Mouse (Mus musculus): ENCODE results near the gene Esr2. TPM values are rescaled to one million over a fixed set of nuclear protein-coding genes. Genes with fewer than 3 reads are reported as not detected.
A peak's percentile ranks its signal among the peaks of the same experiment; 100 is the strongest.
"Not testable (repeated sequence)": the region's sequence is repeated elsewhere in the genome, so short reads cannot be mapped to it uniquely, and the experiment has no call there.

Esr2 gene
- polyA plus RNA-seq, 1 experiment from 2014 or later: 0.20 TPM

DNA sequence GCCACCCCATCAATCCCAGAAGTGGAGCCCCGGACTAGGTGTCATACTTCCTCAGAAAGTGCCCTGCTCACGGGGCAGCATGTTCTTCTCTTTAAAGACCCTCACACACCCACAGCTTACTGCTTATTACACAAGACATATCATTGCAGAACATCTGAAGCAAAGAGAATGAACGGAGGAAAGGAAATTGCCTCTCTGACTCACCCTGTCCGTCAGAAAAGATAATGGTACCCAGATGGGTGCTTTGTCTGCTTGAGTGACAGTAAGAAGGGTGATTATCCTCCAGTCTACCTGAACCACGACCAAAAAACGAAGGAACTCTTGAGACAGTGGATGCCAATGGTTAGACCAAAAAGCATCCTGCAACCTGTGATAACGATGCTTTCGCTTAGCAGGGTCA is 4.4 kb upstream of the Esr2 start:
- no peaks in the 10 kb centered on the region for H3K9me3 ChIP-seq (ENCODE audit: control insufficient read depth, low read length)
- H3K27ac ChIP-seq (replicated peaks; ENCODE audit: low read depth, low read length): no peak overlapping the region
- 72% methylated on average over 8 of the region's 8 CpGs for WGBS
- no peak overlapping the region for H3K4me2 ChIP-seq (ENCODE audit: low read depth, severe bottlenecking)
- no peak overlapping the region for H3K4me3 ChIP-seq (ENCODE audit: low read depth, low read length)
- no peaks in the 10 kb centered on the region for H3K27me3 ChIP-seq (ENCODE audit: control insufficient read depth, insufficient read depth, low read length)
- ATAC-seq (ENCODE audit: insufficient number of reproducible peaks, low FRiP score, low TSS enrichment, low read depth) (no peak), DNase-seq (ENCODE audit: low spot score) (no peak)
- no peaks in the 10 kb centered on the region for H3K36me3 ChIP-seq (ENCODE audit: control insufficient read depth, insufficient read depth, low read length)
- H3K9ac ChIP-seq (ENCODE audit: low read length): no peak overlapping the region
- no peaks in the 10 kb centered on the region for H3K4me1 ChIP-seq (ENCODE audit: control insufficient read depth, insufficient read depth, low read length)

- DNase-seq (ENCODE audit: low spot score): no peak
- H3K4me2 ChIP-seq (ENCODE audit: low read depth, severe bottlenecking): no peak overlapping the region
- H3K27me3 ChIP-seq (ENCODE audit: control insufficient read depth, insufficient read depth, low read length): no peaks in the 10 kb centered on the region
- no peaks in the 10 kb centered on the region for H3K36me3 ChIP-seq (ENCODE audit: control insufficient read depth, insufficient read depth, low read length)
- 71% methylated on average over 6 of the region's 6 CpGs for WGBS
- no peak overlapping the region for H3K4me3 ChIP-seq (ENCODE audit: low read depth, low read length)
- ATAC-seq (ENCODE audit: insufficient number of reproducible peaks, low FRiP score, low TSS enrichment, low read depth): no peak
- H3K4me1 ChIP-seq (ENCODE audit: control insufficient read depth, insufficient read depth, low read length): no peaks in the 10 kb centered on the region
- H3K9ac ChIP-seq (ENCODE audit: low read length): no peak overlapping the region
- H3K9me3 ChIP-seq (ENCODE audit: control insufficient read depth, low read length): no peaks in the 10 kb centered on the region
- no peak overlapping the region for H3K27ac ChIP-seq (replicated peaks; ENCODE audit: low read depth, low read length)
These were observed 3.4 kb upstream of the Esr2 start for GRCm38 (mm10) chr12:76180442-76180841.

DNA sequence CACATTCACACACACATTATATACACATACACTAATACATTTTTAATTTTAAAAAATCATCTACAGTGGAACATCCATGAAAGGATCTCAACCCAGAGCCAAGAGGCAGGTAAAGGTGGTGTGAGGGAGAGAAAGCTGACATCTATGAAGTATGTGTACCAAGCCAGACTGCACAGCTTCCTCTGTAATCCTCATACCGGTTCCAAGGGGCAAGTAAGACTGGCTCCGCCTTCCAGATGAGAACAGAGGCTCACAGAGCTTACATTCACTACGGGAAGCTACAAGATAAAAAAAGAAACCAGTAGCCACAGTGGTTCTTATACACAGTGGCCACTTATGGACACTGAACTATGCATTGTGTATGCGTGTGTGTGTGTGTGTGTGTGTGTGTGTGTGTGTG is 2.5 kb upstream of the Esr2 start:
- ATAC-seq (ENCODE audit: insufficient number of reproducible peaks, low FRiP score, low TSS enrichment, low read depth) (no peak), DNase-seq (ENCODE audit: low spot score) (no peak)
- no peaks in the 10 kb centered on the region for H3K27me3 ChIP-seq (ENCODE audit: control insufficient read depth, insufficient read depth, low read length)
- no peak overlapping the region for H3K4me3 ChIP-seq (ENCODE audit: low read depth, low read length)
- H3K9ac ChIP-seq (ENCODE audit: low read length): no peak overlapping the region
- H3K27ac ChIP-seq (replicated peaks; ENCODE audit: low read depth, low read length): no peak overlapping the region
- H3K4me2 ChIP-seq (ENCODE audit: low read depth, severe bottlenecking): no peak overlapping the region
- no peaks in the 10 kb centered on the region for H3K9me3 ChIP-seq (ENCODE audit: control insufficient read depth, low read length)
- H3K4me1 ChIP-seq (ENCODE audit: control insufficient read depth, insufficient read depth, low read length): no peaks in the 10 kb centered on the region
- no peaks in the 10 kb centered on the region for H3K36me3 ChIP-seq (ENCODE audit: control insufficient read depth, insufficient read depth, low read length)
- 68% methylated on average over 4 of the region's 4 CpGs for WGBS

DNA sequence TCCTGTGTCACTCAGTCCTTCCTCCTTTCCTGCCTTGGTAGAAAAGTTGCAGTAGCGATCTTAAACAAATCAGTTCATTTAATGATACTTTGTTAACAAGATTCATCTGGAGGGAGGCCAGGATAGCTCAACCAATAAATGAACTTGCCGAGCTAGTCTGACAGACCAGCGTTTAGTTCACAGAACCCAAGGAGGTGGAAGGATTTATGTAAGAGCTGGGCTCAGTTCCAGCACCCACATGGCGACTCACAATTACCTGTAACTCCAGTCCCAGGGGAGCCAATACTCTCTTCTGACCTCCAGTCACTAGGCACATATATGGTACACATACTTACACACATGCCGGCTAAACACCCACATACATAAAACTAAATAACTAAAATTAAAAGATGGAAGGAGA is 2.0 kb upstream of the Esr2 start:
- 69% methylated on average over 5 of the region's 5 CpGs for WGBS
- ATAC-seq (ENCODE audit: insufficient number of reproducible peaks, low FRiP score, low TSS enrichment, low read depth) (no peak), DNase-seq (ENCODE audit: low spot score) (no peak)
- Histone ChIP-seq H3K27ac (replicated peaks; ENCODE audit: low read depth, low read length) (no peak overlapping the region), H3K4me3 (ENCODE audit: low read depth, low read length) (no peak overlapping the region), H3K36me3 (ENCODE audit: control insufficient read depth, insufficient read depth, low read length) (no peaks in the 10 kb centered on the region), H3K9ac (ENCODE audit: low read length) (no peak overlapping the region), H3K27me3 (ENCODE audit: control insufficient read depth, insufficient read depth, low read length) (no peaks in the 10 kb centered on the region), H3K4me1 (ENCODE audit: control insufficient read depth, insufficient read depth, low read length) (no peaks in the 10 kb centered on the region), H3K9me3 (ENCODE audit: control insufficient read depth, low read length) (no peaks in the 10 kb centered on the region), H3K4me2 (ENCODE audit: low read depth, severe bottlenecking) (no peak overlapping the region)

GRCm38 (mm10) chr12:76177864-76178518 is 932 bp upstream of the Esr2 start:
- ATAC-seq (ENCODE audit: insufficient number of reproducible peaks, low FRiP score, low TSS enrichment, low read depth) (peak; percentile 80; the same call in 1 of the 2 replicates), DNase-seq (ENCODE audit: low spot score) (peak; percentile 91)
- Histone ChIP-seq H3K9ac (ENCODE audit: low read length) (no peak overlapping the region), H3K4me3 (ENCODE audit: low read depth, low read length) (no peak overlapping the region; the same call in 1 of the 2 replicates), H3K27me3 (ENCODE audit: control insufficient read depth, insufficient read depth, low read length) (no peaks in the 10 kb centered on the region), H3K9me3 (ENCODE audit: control insufficient read depth, low read length) (no peaks in the 10 kb centered on the region), H3K4me2 (ENCODE audit: low read depth, severe bottlenecking) (peak overlapping the region; percentile 61; the same call in 1 of the 2 replicates), H3K36me3 (ENCODE audit: control insufficient read depth, insufficient read depth, low read length) (no peaks in the 10 kb centered on the region), H3K27ac (replicated peaks; ENCODE audit: low read depth, low read length) (no peak overlapping the region), H3K4me1 (ENCODE audit: control insufficient read depth, insufficient read depth, low read length) (no peaks in the 10 kb centered on the region)
- WGBS: 39% methylated on average over 16 of the region's 16 CpGs

- H3K4me1 ChIP-seq (ENCODE audit: control insufficient read depth, insufficient read depth, low read length): no peaks in the 10 kb centered on the region
- H3K9ac ChIP-seq (ENCODE audit: low read length): no peak overlapping the region
- H3K4me2 ChIP-seq (ENCODE audit: low read depth, severe bottlenecking): no peak overlapping the region
- WGBS: 56% methylated on average over 5 of the region's 5 CpGs
- no peaks in the 10 kb centered on the region for H3K36me3 ChIP-seq (ENCODE audit: control insufficient read depth, insufficient read depth, low read length)
- ATAC-seq (ENCODE audit: insufficient number of reproducible peaks, low FRiP score, low TSS enrichment, low read depth) (no peak), DNase-seq (ENCODE audit: low spot score) (no peak)
- H3K9me3 ChIP-seq (ENCODE audit: control insufficient read depth, low read length): no peaks in the 10 kb centered on the region
- H3K27me3 ChIP-seq (ENCODE audit: control insufficient read depth, insufficient read depth, low read length): no peaks in the 10 kb centered on the region
- H3K4me3 ChIP-seq (ENCODE audit: low read depth, low read length): no peak overlapping the region
- H3K27ac ChIP-seq (replicated peaks; ENCODE audit: low read depth, low read length): no peak overlapping the region
These were observed 11.4 kb downstream of the Esr2 start for GRCm38 (mm10) chr12:76165641-76166040.

DNA sequence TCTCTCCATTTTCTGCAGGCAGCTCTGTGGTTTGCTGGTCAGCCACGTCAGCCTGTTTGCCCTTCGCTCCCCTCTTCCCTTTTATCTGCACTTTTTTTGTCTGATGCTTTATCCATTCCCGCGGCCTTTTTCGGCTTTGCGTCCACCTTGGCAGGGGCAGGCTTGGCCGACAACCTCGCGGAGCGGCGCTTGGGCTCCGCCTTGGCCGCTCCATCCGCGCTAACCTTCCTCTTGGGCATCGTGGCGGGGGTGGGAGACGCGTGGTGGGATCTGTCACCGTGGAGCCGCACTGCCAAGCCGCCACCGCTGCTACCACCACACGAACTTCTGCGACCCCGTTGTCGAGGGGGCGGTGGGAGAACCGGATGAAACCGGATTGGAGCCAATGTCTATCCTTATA is 24.7 kb downstream of the Esr2 start:
- Histone ChIP-seq H3K9ac (ENCODE audit: low read length) (peak overlapping the region; percentile 43; the same call in 1 of the 2 replicates), H3K4me2 (ENCODE audit: low read depth, severe bottlenecking) (peak overlapping the region; percentile 48), H3K4me3 (ENCODE audit: low read depth, low read length) (peak overlapping the region; percentile 19; the same call in 1 of the 2 replicates)
- not testable (repeated sequence) for H3K9me3 ChIP-seq (ENCODE audit: control insufficient read depth, low read length); ATAC-seq (ENCODE audit: insufficient number of reproducible peaks, low FRiP score, low TSS enrichment, low read depth); H3K36me3 ChIP-seq (ENCODE audit: control insufficient read depth, insufficient read depth, low read length); H3K27me3 ChIP-seq (ENCODE audit: control insufficient read depth, insufficient read depth, low read length); H3K27ac ChIP-seq (replicated peaks; ENCODE audit: low read depth, low read length); H3K4me1 ChIP-seq (ENCODE audit: control insufficient read depth, insufficient read depth, low read length)
- peak; percentile 42 for DNase-seq (ENCODE audit: low spot score)
- WGBS: 18% methylated on average over 30 of the region's 30 CpGs

DNA sequence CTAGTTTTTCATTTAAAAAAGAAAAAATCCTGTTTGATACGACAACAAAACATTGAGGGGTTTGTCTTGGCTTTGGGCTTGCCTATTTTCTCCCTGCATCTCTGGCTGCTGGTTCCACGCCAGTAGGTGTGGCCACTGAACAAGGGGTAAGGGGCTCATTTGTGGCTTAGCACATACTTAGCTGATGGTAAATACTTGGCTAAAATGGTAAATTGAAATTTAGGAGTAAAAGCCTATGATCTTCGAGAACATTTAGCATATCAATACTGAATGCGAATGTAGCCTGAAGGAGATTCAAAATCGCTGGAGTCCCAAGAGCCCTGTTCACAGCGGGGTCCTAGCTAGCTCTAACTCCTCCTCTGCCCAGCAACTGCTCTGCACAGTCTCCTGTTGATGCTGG is 40.4 kb downstream of the Esr2 start:
- ATAC-seq (ENCODE audit: insufficient number of reproducible peaks, low FRiP score, low TSS enrichment, low read depth) (no peak), DNase-seq (ENCODE audit: low spot score) (no peak)
- H3K9me3 ChIP-seq (ENCODE audit: control insufficient read depth, low read length): no peaks in the 10 kb centered on the region
- no peaks in the 10 kb centered on the region for H3K27me3 ChIP-seq (ENCODE audit: control insufficient read depth, insufficient read depth, low read length)
- no peak overlapping the region for H3K4me3 ChIP-seq (ENCODE audit: low read depth, low read length)
- no peaks in the 10 kb centered on the region for H3K4me1 ChIP-seq (ENCODE audit: control insufficient read depth, insufficient read depth, low read length)
- H3K36me3 ChIP-seq (ENCODE audit: control insufficient read depth, insufficient read depth, low read length): no peaks in the 10 kb centered on the region
- WGBS: 48% methylated on average over 6 of the region's 6 CpGs
- H3K4me2 ChIP-seq (ENCODE audit: low read depth, severe bottlenecking): no peak overlapping the region
- no peak overlapping the region for H3K9ac ChIP-seq (ENCODE audit: low read length)
- H3K27ac ChIP-seq (replicated peaks; ENCODE audit: low read depth, low read length): no peak overlapping the region

GRCm38 (mm10) chr12:76133081-76133480 is 44.0 kb downstream of the Esr2 start:
- H3K9ac ChIP-seq (ENCODE audit: low read length); DNase-seq (ENCODE audit: low spot score); H3K4me1 ChIP-seq (ENCODE audit: control insufficient read depth, insufficient read depth, low read length); H3K27ac ChIP-seq (replicated peaks; ENCODE audit: low read depth, low read length); H3K9me3 ChIP-seq (ENCODE audit: control insufficient read depth, low read length); ATAC-seq (ENCODE audit: insufficient number of reproducible peaks, low FRiP score, low TSS enrichment, low read depth); H3K27me3 ChIP-seq (ENCODE audit: control insufficient read depth, insufficient read depth, low read length); H3K4me2 ChIP-seq (ENCODE audit: low read depth, severe bottlenecking); H3K36me3 ChIP-seq (ENCODE audit: control insufficient read depth, insufficient read depth, low read length); H3K4me3 ChIP-seq (ENCODE audit: low read depth, low read length): not testable (repeated sequence)
- 83% methylated on average over 9 of the region's 9 CpGs for WGBS

Measured in limb, embryonic 11.5 days (tissue).